Mouse (Mus musculus): ENCODE measurements around the gene Eefsec.

- TF ChIP-seq CTCF (IDR thresholded peaks at IDR 0.05; ENCODE audit: low read depth, low read length) (no peak), POLR2A (IDR thresholded peaks at IDR 0.05; ENCODE audit: insufficient read depth, low read length) (no peak)
These were observed 227.2 kb downstream of the Eefsec start for GRCm38 (mm10) chr6:88219094-88219493.
